Mouse (Mus musculus) heart, postnatal 0 days (tissue): ENCODE measurements at regions not wholly inside any gene's neighbourhood (a gene's known extent, or its start where the extent isn't known, plus 50 kb on each side); places are given as distances from the start of the nearest gene placed in this dataset.

Experiments used
- ATAC-seq: fragments of 200-750 bp; cut with Nextera tagmentation; 2 replicates; pipeline ENCODE4 v1.8.0; 2017; ENCODE audit warnings: low read depth, moderate number of reproducible peaks, moderate library complexity; ENCODE audit not compliant: insufficient read depth
- DNase-seq: peaks from one replicate; pipeline ENCODE4 v3.0.0-alpha.2; 2016; ENCODE audit warnings: low spot score
- H3K27ac ChIP-seq: fragments of 300-500 bp; sonication (generic); 2 replicates; pipeline ENCODE4 v1.5.1; 2014; ENCODE audit warnings: low read depth, mild to moderate bottlenecking
- H3K27me3 ChIP-seq: fragments of 300-500 bp; sonication (generic); 2 replicates; pipeline ENCODE4 v1.6.1; 2014; ENCODE audit warnings: low read length, mixed read lengths; ENCODE audit not compliant: control insufficient read depth, insufficient read depth
- H3K36me3 ChIP-seq: fragments of 300-500 bp; sonication (generic); replicated peaks from 2 replicates; pipeline ENCODE4 v1.6.1; 2014; ENCODE audit warnings: low read length, mixed read lengths; ENCODE audit not compliant: control insufficient read depth, insufficient read depth
- H3K4me1 ChIP-seq: fragments of 300-500 bp; sonication (generic); 2 replicates; pipeline ENCODE4 v1.6.1; 2014; ENCODE audit warnings: antibody characterized with exemption; ENCODE audit not compliant: control insufficient read depth, insufficient read depth
- H3K4me2 ChIP-seq: fragments of 300-500 bp; sonication (generic); 2 replicates; pipeline ENCODE4 v1.6.1; 2014; ENCODE audit warnings: low read depth, mild to moderate bottlenecking, low read length, moderate library complexity
- H3K4me3 ChIP-seq: fragments of 300-500 bp; sonication (generic); 2 replicates; pipeline ENCODE4 v1.5.1; 2014; ENCODE audit warnings: low read depth, low read length
- H3K9ac ChIP-seq: fragments of 300-500 bp; sonication (generic); replicated peaks from 2 replicates; pipeline ENCODE4 v1.6.1; 2014; ENCODE audit warnings: low read depth, low read length, mixed read lengths
- H3K9me3 ChIP-seq: fragments of 300-500 bp; sonication (generic); replicated peaks from 2 replicates; pipeline ENCODE4 v1.6.1; 2016; ENCODE audit warnings: low read length; ENCODE audit not compliant: control insufficient read depth
- CTCF ChIP-seq: IDR thresholded peaks from 2 replicates; pipeline ENCODE4 v1.5.1; 2016; ENCODE audit warnings: antibody characterized with exemption, control low read depth, low read depth
- EP300 ChIP-seq: IDR thresholded peaks from 2 replicates; pipeline ENCODE4 v1.6.1; 2016; ENCODE audit warnings: antibody characterized with exemption, low read depth
- WGBS: fragments of 180-500 bp; shearing (Covaris S2); extraction: QIAGEN DNeasy Blood & Tissue Kit; methylation state at CpG from one replicate; pipeline ENCODE4 v1.1.7; 2014; 5-methylcytosine and 5-hydroxymethylcytosine counted together

DNA sequence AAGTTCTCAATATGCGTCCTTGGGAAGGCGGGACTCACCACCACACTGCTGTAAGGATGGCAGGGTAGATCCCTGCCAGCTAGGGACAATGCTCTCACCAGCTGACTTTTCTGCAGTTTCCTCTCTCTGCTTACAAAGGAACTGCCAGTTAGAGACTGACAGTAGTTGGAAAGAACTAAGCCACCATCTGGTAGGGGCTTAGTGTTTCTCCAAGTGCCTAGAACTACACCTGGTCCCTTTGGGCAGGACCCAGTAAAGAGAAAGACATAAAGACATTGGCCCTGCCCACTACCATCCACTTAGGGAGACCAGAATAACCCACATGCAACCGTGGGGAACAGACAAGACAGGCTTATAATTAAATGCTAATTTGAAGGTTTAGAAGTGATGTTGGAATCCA is 165.5 kb upstream of the Id2 start:
- no peak overlapping the region for H3K27ac ChIP-seq
- DNase-seq (no peak), ATAC-seq (no peak)
- no peak overlapping the region for H3K4me2 ChIP-seq
- H3K4me3 ChIP-seq, result no peak overlapping the region
- TF ChIP-seq EP300, result no peak
- no peak for TF ChIP-seq CTCF
- H3K9ac ChIP-seq, result no peak overlapping the region
- no peaks in the 10 kb centered on the region for H3K4me1 ChIP-seq
- H3K27me3 ChIP-seq, result no peaks in the 10 kb centered on the region
- no peaks in the 10 kb centered on the region for H3K9me3 ChIP-seq
- WGBS, result 83% methylated on average over 3 of the region's 3 CpGs
- no peaks in the 10 kb centered on the region for H3K36me3 ChIP-seq

GRCm38 (mm10) chr12:25259123-25259522 is 162.2 kb upstream of the Id2 start:
- Histone ChIP-seq H3K4me2 (no peak overlapping the region), H3K27me3 (no peaks in the 10 kb centered on the region), H3K4me1 (no peaks in the 10 kb centered on the region; the same call in 1 of the 2 replicates), H3K36me3 (no peaks in the 10 kb centered on the region), H3K9me3 (no peaks in the 10 kb centered on the region), H3K27ac (no peak overlapping the region), H3K4me3 (no peak overlapping the region), H3K9ac (no peak overlapping the region)
- no peak for TF ChIP-seq CTCF
- TF ChIP-seq EP300, result no peak
- DNase-seq (no peak), ATAC-seq (no peak)
- WGBS, result 92% methylated on average over 2 of the region's 2 CpGs

DNA sequence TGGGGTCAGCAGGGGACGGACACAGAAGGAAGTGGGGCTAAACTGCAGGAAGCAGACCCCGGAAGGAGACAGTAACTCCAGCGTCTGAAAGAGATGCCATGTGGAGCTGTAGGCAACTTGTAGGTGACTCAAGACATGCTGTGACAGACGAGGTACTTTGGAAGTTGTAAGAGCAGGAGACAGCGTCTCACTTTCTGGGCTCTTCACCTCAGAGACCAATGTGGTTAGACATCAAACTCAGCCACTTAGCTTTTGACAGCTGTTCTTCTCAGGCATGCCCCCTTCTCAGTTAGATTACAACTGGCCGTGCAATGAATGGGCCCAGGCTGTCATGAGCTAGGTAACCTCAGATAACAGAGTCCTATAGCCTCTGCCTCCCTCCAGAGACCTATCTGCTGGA is 159.3 kb upstream of the Id2 start:
- 18% methylated on average over 6 of the region's 6 CpGs for WGBS
- TF ChIP-seq EP300 (no peak), CTCF (no peak)
- no peak overlapping the region for H3K9ac ChIP-seq
- no peaks in the 10 kb centered on the region for H3K27me3 ChIP-seq
- no peak overlapping the region for H3K27ac ChIP-seq
- no peak overlapping the region for H3K4me3 ChIP-seq
- H3K4me2 ChIP-seq, result no peak overlapping the region
- ATAC-seq, result no peak
- DNase-seq, result no peak
- no peaks in the 10 kb centered on the region for H3K9me3 ChIP-seq
- no peaks in the 10 kb centered on the region for H3K36me3 ChIP-seq
- no peaks in the 10 kb centered on the region; the same call in 1 of the 2 replicates for H3K4me1 ChIP-seq

DNA sequence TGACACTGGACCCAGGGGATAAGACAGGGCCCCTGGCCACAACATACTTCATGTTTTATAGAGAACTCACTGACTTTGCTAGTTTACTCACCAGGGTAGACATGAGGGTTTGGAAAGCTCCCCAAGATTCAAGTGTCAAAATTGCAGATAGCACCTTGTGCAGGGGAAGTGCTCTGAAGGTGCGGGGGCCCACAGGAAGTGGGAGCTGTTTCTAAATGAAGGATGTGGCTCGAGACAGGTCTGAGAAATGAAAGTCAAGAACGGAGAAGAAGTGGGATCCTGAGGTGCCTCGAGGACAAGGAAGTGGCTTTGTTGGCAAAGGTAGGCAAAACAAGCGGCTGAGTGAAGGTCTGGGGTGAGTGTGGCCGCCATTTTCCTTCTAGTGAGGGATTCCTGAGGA is 157.8 kb upstream of the Id2 start:
- Histone ChIP-seq H3K9me3 (no peaks in the 10 kb centered on the region), H3K9ac (no peak overlapping the region), H3K27ac (no peak overlapping the region), H3K4me2 (no peak overlapping the region), H3K36me3 (no peaks in the 10 kb centered on the region), H3K27me3 (no peaks in the 10 kb centered on the region), H3K4me3 (no peak overlapping the region), H3K4me1 (no peaks in the 10 kb centered on the region; the same call in 1 of the 2 replicates)
- DNase-seq (no peak), ATAC-seq (no peak)
- 75% methylated on average over 6 of the region's 6 CpGs for WGBS
- no peak for TF ChIP-seq CTCF

DNA sequence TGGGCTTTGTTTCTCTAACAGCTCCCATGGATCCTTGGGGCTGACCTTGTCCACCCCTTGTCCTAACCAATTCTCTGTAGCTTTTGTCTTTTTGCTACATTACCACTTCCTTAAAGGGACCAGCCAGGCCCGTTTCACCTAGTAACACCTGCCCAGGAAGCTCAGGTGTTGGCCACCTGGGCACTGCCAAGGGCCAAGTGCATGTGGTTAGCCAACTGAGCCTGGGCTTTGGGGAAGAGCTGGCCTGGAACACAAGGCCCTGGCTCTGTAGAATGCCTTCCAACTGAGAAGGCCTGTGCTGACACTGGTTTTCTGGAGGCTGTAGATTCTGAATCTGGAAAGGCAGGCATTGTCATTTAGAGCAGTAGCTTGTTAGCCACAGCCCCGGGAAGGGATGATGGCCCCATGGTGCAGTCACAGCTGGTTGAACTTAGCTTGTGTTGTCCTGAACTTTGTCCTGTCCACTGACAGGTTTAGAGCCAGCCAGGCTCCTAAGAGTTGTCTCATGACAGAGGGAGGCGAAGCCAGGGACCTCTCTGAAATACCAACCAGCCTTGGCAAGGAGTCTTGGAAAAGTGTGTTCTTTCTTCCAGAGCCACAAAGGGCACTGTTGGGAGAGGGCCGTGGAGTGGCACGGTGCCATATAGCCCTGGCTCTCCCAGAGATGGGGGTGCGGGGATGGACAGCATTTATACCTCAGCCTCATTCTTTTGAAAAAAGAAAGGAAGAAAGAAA is 156.0 kb upstream of the Id2 start:
- Histone ChIP-seq H3K4me3 (no peak overlapping the region), H3K36me3 (no peaks in the 10 kb centered on the region), H3K27ac (no peak overlapping the region), H3K9me3 (no peaks in the 10 kb centered on the region), H3K4me1 (peaks cover 7% of the 10 kb centered on the region; the same call in 1 of the 2 replicates), H3K27me3 (no peaks in the 10 kb centered on the region), H3K4me2 (no peak overlapping the region), H3K9ac (no peak overlapping the region)
- ATAC-seq, result no peak
- TF ChIP-seq CTCF (no peak), EP300 (no peak)
- WGBS, result 95% methylated on average over 6 of the region's 6 CpGs
- no peak for DNase-seq
